Mouse (Mus musculus): ENCODE results near the gene Synrg.

- no peak for TF ChIP-seq CTCF (IDR thresholded peaks at IDR 0.05; ENCODE audit: insufficient read depth, low read depth, low read length)
- no peak for TF ChIP-seq POLR2A (IDR thresholded peaks at IDR 0.05; ENCODE audit: insufficient read depth, low read depth, low read length)
Measured at GRCm38 (mm10) chr11:84009001-84009400, 44.8 kb downstream of the Synrg start.

Measured in olfactory bulb, adult 2 months (tissue).